Mouse (Mus musculus) midbrain, embryonic 14.5 days (tissue): ENCODE measurements around the gene St3gal5. TPM values are rescaled to one million over a fixed set of nuclear protein-coding genes. Genes with fewer than 3 reads are reported as not detected.
A peak's percentile ranks its signal among the peaks of the same experiment; 100 is the strongest.

Source experiments
- ATAC-seq: fragments of 200-750 bp; cut with Nextera tagmentation; 2 replicates; pipeline ENCODE4 v1.8.0; 2017; ENCODE audit warnings: moderate number of reproducible peaks, moderate library complexity; ENCODE audit not compliant: low FRiP score, low TSS enrichment
- DNase-seq: peaks from one replicate; pipeline ENCODE4 v3.0.0-alpha.2; 2015
- H3K27ac ChIP-seq: fragments of 300-500 bp; sonication (generic); replicated peaks from 2 replicates; pipeline ENCODE4 v1.5.1; 2014; ENCODE audit warnings: mild to moderate bottlenecking, low read depth, low read length, moderate library complexity
- H3K27me3 ChIP-seq: fragments of 300-500 bp; sonication (generic); 2 replicates; pipeline ENCODE4 v1.6.1; 2014; ENCODE audit warnings: low read length, control low read depth, mixed read lengths; ENCODE audit not compliant: control insufficient read depth, insufficient read depth
- H3K36me3 ChIP-seq: fragments of 300-500 bp; sonication (generic); 2 replicates; pipeline ENCODE4 v1.6.1; 2014; ENCODE audit warnings: low read length, control low read depth; ENCODE audit not compliant: control insufficient read depth, insufficient read depth
- H3K4me1 ChIP-seq: fragments of 300-500 bp; sonication (generic); 2 replicates; pipeline ENCODE4 v1.6.1; 2014; ENCODE audit warnings: mild to moderate bottlenecking, antibody characterized with exemption, low read length, control low read depth; ENCODE audit not compliant: control insufficient read depth, insufficient read depth
- H3K4me2 ChIP-seq: fragments of 300-500 bp; sonication (generic); 2 replicates; pipeline ENCODE4 v1.6.1; 2014; ENCODE audit warnings: mild to moderate bottlenecking, low read length, moderate library complexity
- H3K4me3 ChIP-seq: fragments of 300-500 bp; sonication (generic); replicated peaks from 2 replicates; pipeline ENCODE4 v1.5.1; 2014; ENCODE audit warnings: low read depth, low read length
- H3K9ac ChIP-seq: fragments of 300-500 bp; sonication (generic); replicated peaks from 2 replicates; pipeline ENCODE4 v1.6.1; 2014; ENCODE audit warnings: mild to moderate bottlenecking, low read length, moderate library complexity
- H3K9me3 ChIP-seq: fragments of 300-500 bp; sonication (generic); 2 replicates; pipeline ENCODE4 v1.6.1; 2016; ENCODE audit warnings: low read length, control low read depth, mixed read lengths; ENCODE audit not compliant: control insufficient read depth
- WGBS: fragments of 180-500 bp; shearing (Covaris S2); extraction: QIAGEN DNeasy Blood & Tissue Kit; methylation state at CpG from one replicate; pipeline ENCODE4 v1.1.7; 2014; 5-methylcytosine and 5-hydroxymethylcytosine counted together
- polyA plus RNA-seq: library from polyadenylated mRNA; unstranded; fragments of >200 nt; fragmentation: Nextera tagmentation; extraction: Ambion mirVana; gene quantifications from 2 replicates; pipeline ENCODE4 v1.2.1, GENCODE M21; 2014

Gene St3gal5
- polyA plus RNA-seq, 1 experiment from 2014 or later = 49.8 TPM

DNA sequence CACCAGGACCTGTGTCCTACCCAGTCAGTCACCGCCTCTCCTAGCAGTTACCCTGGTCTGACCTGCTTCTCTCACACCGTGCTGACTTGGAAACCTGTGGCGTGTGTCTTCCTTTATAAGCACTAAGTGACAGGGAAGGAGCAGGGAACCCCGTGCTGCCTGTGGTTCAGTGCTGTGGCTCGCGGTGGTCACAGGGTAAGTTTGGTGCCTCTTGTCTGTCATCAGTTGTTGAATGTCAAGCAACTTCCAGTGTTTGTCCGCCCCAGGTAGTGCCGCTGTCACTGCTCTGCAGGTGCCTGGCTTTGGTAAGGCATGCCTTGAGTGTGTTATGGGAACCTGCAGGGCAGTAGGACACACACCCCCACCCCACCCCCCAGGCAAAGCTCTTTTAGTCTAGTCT, 3.5 kb downstream of the St3gal5 start:
- Histone ChIP-seq H3K27ac (no peak overlapping the region), H3K27me3 (no peaks in the 10 kb centered on the region), H3K4me2 (no peak overlapping the region), H3K9ac (no peak overlapping the region), H3K9me3 (no peaks in the 10 kb centered on the region), H3K4me3 (no peak overlapping the region), H3K36me3 (no peaks in the 10 kb centered on the region), H3K4me1 (peaks cover 25% of the 10 kb centered on the region)
- WGBS = 86% methylated on average over 8 of the region's 8 CpGs
- ATAC-seq (no peak), DNase-seq (no peak)

DNA sequence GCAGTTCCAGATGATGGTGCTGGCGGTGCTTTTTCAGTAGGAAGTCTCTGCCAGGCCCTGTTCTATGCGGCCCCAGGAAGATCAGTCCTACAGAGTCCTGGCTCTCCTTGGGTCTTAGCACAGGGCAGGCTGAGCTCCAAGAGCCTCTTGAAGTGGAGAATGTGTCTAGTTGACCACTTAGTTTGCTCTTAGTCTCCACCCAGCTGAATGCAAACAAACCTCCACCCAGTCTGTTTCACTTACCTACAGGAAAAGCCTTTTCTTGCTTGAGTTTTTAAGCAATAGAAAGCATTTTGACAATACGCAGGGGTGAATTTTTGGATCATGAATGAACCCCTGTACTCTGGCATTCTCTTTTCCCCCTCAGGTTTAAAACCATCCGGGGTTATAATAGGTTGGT, 4.0 kb downstream of the St3gal5 start:
- H3K27ac ChIP-seq = no peak overlapping the region
- no peaks in the 10 kb centered on the region for H3K27me3 ChIP-seq
- 77% methylated on average over 4 of the region's 4 CpGs for WGBS
- ATAC-seq (no peak), DNase-seq (no peak)
- H3K4me1 ChIP-seq = peaks cover 25% of the 10 kb centered on the region
- no peak overlapping the region for H3K4me3 ChIP-seq
- H3K9ac ChIP-seq = no peak overlapping the region
- no peaks in the 10 kb centered on the region for H3K9me3 ChIP-seq
- H3K4me2 ChIP-seq = no peak overlapping the region
- no peaks in the 10 kb centered on the region for H3K36me3 ChIP-seq

DNA sequence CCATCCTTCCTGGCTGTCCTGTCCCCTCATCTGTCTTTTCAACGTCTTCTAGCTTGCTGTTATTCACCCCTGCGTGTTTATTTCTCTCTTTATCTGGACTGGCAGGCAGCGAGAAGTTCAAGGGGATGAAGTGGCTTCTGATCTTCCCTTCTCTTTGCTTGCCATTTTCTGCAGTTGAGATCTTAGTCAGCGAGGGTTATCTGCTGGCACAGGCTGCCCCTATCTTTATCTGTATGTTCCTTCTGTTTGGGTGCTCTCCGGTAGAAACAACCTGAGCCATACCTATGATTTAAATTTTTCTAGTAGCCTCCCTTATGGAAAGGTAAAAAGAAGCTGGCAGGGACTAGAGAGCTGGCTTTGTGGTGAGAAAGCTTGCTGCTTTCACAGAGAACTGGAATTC, 4.7 kb downstream of the St3gal5 start:
- no peak for DNase-seq
- H3K4me1 ChIP-seq = peaks cover 25% of the 10 kb centered on the region
- H3K27me3 ChIP-seq = no peaks in the 10 kb centered on the region
- H3K4me3 ChIP-seq = no peak overlapping the region
- H3K9me3 ChIP-seq = no peaks in the 10 kb centered on the region
- no peak overlapping the region for H3K4me2 ChIP-seq
- no peak for ATAC-seq
- no peaks in the 10 kb centered on the region for H3K36me3 ChIP-seq
- 70% methylated on average over 5 of the region's 5 CpGs for WGBS
- no peak overlapping the region for H3K27ac ChIP-seq
- H3K9ac ChIP-seq = no peak overlapping the region

DNA sequence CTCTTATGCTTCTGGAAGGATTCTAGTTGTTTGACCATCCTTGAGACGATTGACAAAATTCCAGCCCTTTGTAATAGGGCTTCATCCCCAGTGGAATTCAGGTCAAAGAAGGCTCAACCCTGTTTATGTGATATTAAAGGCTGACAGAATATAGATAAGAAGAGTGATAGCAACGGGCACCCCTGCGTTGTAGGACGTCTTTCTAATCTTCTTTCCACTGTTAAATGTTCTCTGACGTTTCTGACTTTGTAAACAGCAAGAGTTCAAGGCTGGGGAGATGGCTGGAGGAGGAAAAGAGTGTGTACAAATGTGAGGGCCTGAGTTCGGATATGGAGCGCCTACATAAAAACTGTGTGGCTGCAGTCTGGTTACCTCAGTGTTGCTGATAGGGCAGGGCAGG, 7.1 kb downstream of the St3gal5 start:
- WGBS = 81% methylated on average over 7 of the region's 7 CpGs
- ATAC-seq = no peak
- no peak overlapping the region for H3K4me3 ChIP-seq

DNA sequence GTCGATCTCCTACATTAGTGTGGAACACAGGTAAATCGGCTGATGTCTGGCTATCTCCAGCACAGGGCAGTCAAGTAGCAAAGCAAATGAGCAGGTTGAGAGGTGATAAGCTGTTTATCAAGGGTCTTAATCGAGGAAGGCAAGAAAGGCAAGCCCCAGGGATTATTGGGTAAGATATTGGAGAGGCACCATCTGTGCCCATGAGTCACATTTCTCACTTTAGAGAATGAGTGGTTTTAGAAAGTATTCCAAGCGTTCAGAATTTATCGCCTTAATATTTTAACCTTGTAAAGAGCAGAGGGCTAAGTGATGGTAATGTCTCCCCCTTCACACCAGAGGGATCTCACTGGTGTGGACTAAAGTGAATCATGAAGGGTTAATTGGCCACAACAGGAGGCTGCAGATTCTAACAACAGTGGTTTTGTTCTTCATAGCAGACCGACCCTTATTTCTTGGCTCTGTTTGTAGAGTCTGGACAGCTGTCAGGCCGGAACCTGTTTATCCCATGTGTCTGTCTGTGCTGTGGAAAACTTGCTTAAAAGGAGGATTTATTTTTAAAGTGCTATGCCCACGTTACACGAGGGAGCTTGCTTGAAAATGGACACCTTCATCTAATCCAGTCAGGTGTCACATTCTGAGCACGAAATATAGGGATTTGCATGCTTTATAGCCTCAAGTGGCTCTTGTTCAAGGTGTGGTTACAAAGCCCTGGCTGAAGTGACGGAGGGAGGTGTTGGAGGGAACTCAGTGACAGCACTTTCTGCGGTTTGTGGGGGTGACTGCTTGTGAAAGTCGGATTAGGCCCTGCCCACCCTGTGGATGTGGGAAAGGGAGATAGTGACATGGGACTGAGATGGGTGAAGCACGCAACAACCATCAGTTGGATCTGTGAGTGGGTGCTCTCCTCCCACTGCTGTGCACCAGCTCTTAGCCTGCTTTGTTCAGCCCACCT, 11.8 kb downstream of the St3gal5 start:
- WGBS = 66% methylated on average over 14 of the region's 14 CpGs

More for the DNA sequence above, 7.1 kb downstream of the St3gal5 start:
- no peaks in the 10 kb centered on the region for H3K27me3 ChIP-seq
- H3K9ac ChIP-seq = no peak overlapping the region
- H3K4me2 ChIP-seq = no peak overlapping the region
- no peak overlapping the region for H3K27ac ChIP-seq
- peaks cover 18% of the 10 kb centered on the region for H3K4me1 ChIP-seq
- no peak for DNase-seq
- H3K9me3 ChIP-seq = no peaks in the 10 kb centered on the region
- H3K36me3 ChIP-seq = no peaks in the 10 kb centered on the region

DNA sequence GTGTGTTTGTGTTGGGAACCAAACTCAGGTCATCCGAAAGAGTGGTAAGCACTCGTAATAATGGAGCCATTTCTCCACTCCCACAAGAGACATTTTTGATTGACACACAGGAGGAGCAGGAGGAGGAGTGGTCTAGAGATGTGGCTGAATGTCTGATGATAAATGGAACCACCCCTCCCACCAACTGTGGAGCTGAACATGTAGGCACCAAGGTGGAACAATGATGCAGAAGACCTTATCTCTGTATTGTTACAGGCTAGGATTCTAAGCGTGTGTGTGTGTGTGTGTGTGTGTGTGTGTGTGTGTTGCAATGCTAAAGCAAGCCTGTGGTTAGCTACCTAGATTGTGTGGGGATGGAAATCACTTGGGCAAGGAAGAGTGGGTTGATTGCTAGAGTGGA, 13.2 kb downstream of the St3gal5 start:
- Histone ChIP-seq H3K4me3 (no peak overlapping the region), H3K9ac (no peak overlapping the region), H3K27ac (no peak overlapping the region), H3K4me1 (peaks cover 8% of the 10 kb centered on the region; the same call in 1 of the 2 replicates), H3K4me2 (no peak overlapping the region), H3K9me3 (no peaks in the 10 kb centered on the region), H3K36me3 (no peaks in the 10 kb centered on the region), H3K27me3 (no peaks in the 10 kb centered on the region)
- 95% methylated on average over 3 of the region's 3 CpGs for WGBS
- ATAC-seq = no peak
- DNase-seq = no peak

More for the DNA sequence above, 11.8 kb downstream of the St3gal5 start:
- no peak overlapping the region; the same call in 1 of the 2 replicates for H3K27ac ChIP-seq
- no peaks in the 10 kb centered on the region for H3K27me3 ChIP-seq
- H3K4me1 ChIP-seq = peaks cover 8% of the 10 kb centered on the region; the same call in 1 of the 2 replicates
- H3K36me3 ChIP-seq = no peaks in the 10 kb centered on the region
- no peak overlapping the region for H3K4me2 ChIP-seq
- H3K4me3 ChIP-seq = no peak overlapping the region
- peak; percentile 26 for DNase-seq
- no peak overlapping the region for H3K9ac ChIP-seq
- H3K9me3 ChIP-seq = no peaks in the 10 kb centered on the region
- no peak for ATAC-seq

DNA sequence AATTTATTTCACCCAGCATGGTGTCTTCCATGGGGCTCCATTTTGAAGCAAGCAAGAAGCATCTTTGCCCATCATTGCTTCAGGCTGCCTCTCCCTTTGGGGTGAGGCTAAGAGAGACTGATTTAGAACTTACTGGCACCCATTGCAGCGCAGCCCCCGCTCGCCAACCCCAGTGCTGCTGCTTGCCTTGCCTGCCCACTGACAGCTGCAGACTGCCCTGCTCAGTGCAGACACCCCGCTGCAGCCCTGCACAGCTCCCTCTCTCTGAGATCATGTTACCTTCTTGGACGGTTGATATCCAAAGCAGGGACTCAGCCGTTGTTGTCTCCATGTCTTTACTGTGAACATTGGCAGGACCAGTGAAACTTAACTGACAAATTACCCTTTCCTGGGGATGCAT, 15.2 kb downstream of the St3gal5 start:
- 56% methylated on average over 6 of the region's 6 CpGs for WGBS

DNA sequence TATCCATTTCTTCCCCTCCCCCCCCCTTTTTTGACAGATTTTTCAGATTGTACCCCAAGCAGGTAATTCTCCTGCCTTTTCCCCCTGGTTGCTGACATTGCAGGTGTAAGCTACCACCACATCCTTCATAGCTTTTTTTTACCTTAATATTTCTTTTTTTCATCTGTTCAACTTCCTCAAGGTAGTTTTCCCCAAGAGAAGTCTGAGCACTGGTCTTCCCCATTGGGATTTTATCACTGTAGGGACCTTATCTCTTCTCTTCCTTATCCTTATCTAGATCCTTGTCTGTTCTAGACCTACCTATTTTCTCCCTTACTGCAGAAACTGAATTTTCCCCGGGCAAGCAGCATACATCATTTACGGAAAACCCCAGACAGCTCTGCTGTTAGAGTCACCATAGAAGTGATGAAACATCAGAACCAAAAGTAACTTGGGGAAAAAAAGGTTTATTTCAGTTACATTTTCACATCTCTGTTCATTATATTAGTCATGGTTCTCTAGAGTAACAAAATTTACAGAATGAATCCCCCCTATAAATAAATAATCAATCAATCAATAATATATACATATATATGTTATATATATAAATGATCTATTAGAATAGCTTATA, 15.8 kb downstream of the St3gal5 start:
- Histone ChIP-seq H3K4me3 (no peak overlapping the region), H3K4me2 (no peak overlapping the region), H3K27ac (no peak overlapping the region), H3K4me1 (peaks cover 8% of the 10 kb centered on the region; the same call in 1 of the 2 replicates), H3K36me3 (no peaks in the 10 kb centered on the region), H3K27me3 (no peaks in the 10 kb centered on the region), H3K9ac (no peak overlapping the region), H3K9me3 (no peaks in the 10 kb centered on the region)
- ATAC-seq = no peak
- 92% methylated on average over 2 of the region's 2 CpGs for WGBS
- no peak for DNase-seq

More for the DNA sequence above, 15.2 kb downstream of the St3gal5 start:
- H3K9me3 ChIP-seq = no peaks in the 10 kb centered on the region
- H3K4me2 ChIP-seq = no peak overlapping the region
- no peak overlapping the region for H3K4me3 ChIP-seq
- H3K27me3 ChIP-seq = no peaks in the 10 kb centered on the region
- H3K9ac ChIP-seq = no peak overlapping the region
- DNase-seq = no peak
- peaks cover 8% of the 10 kb centered on the region; the same call in 1 of the 2 replicates for H3K4me1 ChIP-seq
- H3K27ac ChIP-seq = no peak overlapping the region
- H3K36me3 ChIP-seq = no peaks in the 10 kb centered on the region
- no peak for ATAC-seq
